Mouse (Mus musculus) hematopoietic stem cell, adult 5-6 weeks (primary cell): ENCODE measurements at regions not wholly inside any gene's neighbourhood (a gene's known extent, or its start where the extent isn't known, plus 50 kb on each side); places are given as distances from the start of the nearest gene placed in this dataset.

Experiments
- ATAC-seq, 2 experiments: fragments of 125-278 bp in 1 of 2; replicated peaks in 1 of 2; 2 replicates each; pipeline ENCODE4 v1.8.0; 2016 to 2017; ENCODE audit warnings: inconsistent platforms in 2 of 2, mild to moderate bottlenecking in 2 of 2, moderate number of reproducible peaks in 2 of 2, low read depth in 1 of 2, moderate TSS enrichment in 1 of 2; ENCODE audit not compliant: low FRiP score in 2 of 2, poor library complexity in 2 of 2, severe bottlenecking in 2 of 2, insufficient read depth in 1 of 2, low TSS enrichment in 1 of 2

GRCm38 (mm10) chr17:27257345-27257744 is 53.1 kb upstream of the Lemd2 start:
- ATAC-seq = no peak

GRCm38 (mm10) chr17:27255804-27256203 is 51.5 kb upstream of the Lemd2 start:
- peak; percentile 24 to 32; a peak in 1 of 4 replicates for ATAC-seq
